Mouse (Mus musculus) myocyte (in vitro differentiated cells): ENCODE results near the gene Olfr193. TPM values are rescaled to one million over a fixed set of nuclear protein-coding genes. Genes with fewer than 3 reads are reported as not detected.
"Not testable (repeated sequence)": the region's sequence is repeated elsewhere in the genome, so short reads cannot be mapped to it uniquely, and the experiment has no call there.

Experiments used
- H3K27me3 ChIP-seq: one replicate; pipeline ENCODE4 v1.6.1; 2011; ENCODE audit not compliant: control insufficient read depth, insufficient read depth, insufficient read length
- H3K36me3 ChIP-seq: one replicate; pipeline ENCODE4 v1.6.1; 2011; ENCODE audit not compliant: control insufficient read depth, insufficient read depth
- H3K4me2 ChIP-seq: one replicate; pipeline ENCODE4 v1.6.1; 2011; ENCODE audit warnings: low read depth, control low read depth
- H3K4me3 ChIP-seq: one replicate; pipeline ENCODE4 v1.5.1; 2011; ENCODE audit warnings: mild to moderate bottlenecking, control low read depth, moderate library complexity
- H3K79me2 ChIP-seq: one replicate; pipeline ENCODE4 v1.6.1; 2011; ENCODE audit not compliant: control insufficient read depth, insufficient read depth
- H3ac ChIP-seq: one replicate; pipeline ENCODE4 v1.6.1; 2011; ENCODE audit not compliant: control insufficient read depth, insufficient read length
- CEBPB ChIP-seq: IDR thresholded peaks from 2 replicates; pipeline ENCODE4 v1.6.1; 2011; ENCODE audit warnings: mild to moderate bottlenecking, moderate library complexity; ENCODE audit not compliant: poor library complexity, insufficient read depth, severe bottlenecking
- E2F4 ChIP-seq: IDR thresholded peaks from one replicate; pipeline ENCODE4 v1.6.1; 2011; ENCODE audit warnings: mild to moderate bottlenecking, control low read depth, moderate library complexity; ENCODE audit not compliant: insufficient read depth
- MAX ChIP-seq: IDR thresholded peaks from one replicate; pipeline ENCODE4 v1.6.1; 2011; ENCODE audit warnings: low read depth, mild to moderate bottlenecking, control low read depth
- MYOD1 ChIP-seq, 3 experiments: IDR thresholded peaks; one replicate each; pipeline ENCODE4 v1.6.1; 2011; ENCODE audit warnings: control low read depth in 2 of 3, low read depth in 2 of 3, mild to moderate bottlenecking in 2 of 3, moderate library complexity in 1 of 3; ENCODE audit not compliant: insufficient read length in 2 of 3, control insufficient read depth in 1 of 3
- MYOG ChIP-seq, 3 experiments: IDR thresholded peaks; one replicate each; pipeline ENCODE4 v1.6.1; 2011; ENCODE audit warnings: control low read depth in 2 of 3, low read depth in 2 of 3, mild to moderate bottlenecking in 2 of 3; ENCODE audit not compliant: insufficient read length in 2 of 3, control insufficient read depth in 1 of 3, insufficient read depth in 1 of 3
- POLR2A ChIP-seq: IDR thresholded peaks from one replicate; pipeline ENCODE4 v1.6.1; 2011; ENCODE audit warnings: low read depth, mild to moderate bottlenecking, control low read depth, moderate library complexity; ENCODE audit not compliant: insufficient read length
- POLR2AphosphoS2 ChIP-seq: IDR thresholded peaks from one replicate; pipeline ENCODE4 v1.6.1; 2011; ENCODE audit warnings: low read depth, control low read depth; ENCODE audit not compliant: insufficient read length
- REST ChIP-seq: IDR thresholded peaks from one replicate; pipeline ENCODE4 v1.6.1; 2011; ENCODE audit warnings: mild to moderate bottlenecking, control low read depth, moderate library complexity; ENCODE audit not compliant: insufficient read depth, insufficient read length
- SRF ChIP-seq: IDR thresholded peaks from one replicate; pipeline ENCODE4 v1.6.1; 2011; ENCODE audit warnings: low read depth; ENCODE audit not compliant: control insufficient read depth, insufficient read length
- TCF12 ChIP-seq: IDR thresholded peaks from one replicate; pipeline ENCODE4 v1.6.1; 2011; ENCODE audit warnings: mild to moderate bottlenecking, control low read depth; ENCODE audit not compliant: poor library complexity, insufficient read depth, severe bottlenecking
- TCF3 ChIP-seq: IDR thresholded peaks from one replicate; pipeline ENCODE4 v1.6.1; 2011; ENCODE audit warnings: low read depth, control low read depth; ENCODE audit not compliant: insufficient read length
- USF1 ChIP-seq: IDR thresholded peaks from one replicate; pipeline ENCODE4 v1.6.1; 2011; ENCODE audit warnings: low read depth, mild to moderate bottlenecking, control low read depth, moderate library complexity
- polyA plus RNA-seq: library from polyadenylated mRNA; unstranded; fragments of >200 nt; fragmentation: generic; extraction: Trizol; gene quantifications from one replicate; pipeline ENCODE4 v1.2.1, GENCODE M21; 2012; ENCODE audit warnings: missing spikeins

Olfr193 gene
- polyA plus RNA-seq, 1 experiment, result not detected

DNA sequence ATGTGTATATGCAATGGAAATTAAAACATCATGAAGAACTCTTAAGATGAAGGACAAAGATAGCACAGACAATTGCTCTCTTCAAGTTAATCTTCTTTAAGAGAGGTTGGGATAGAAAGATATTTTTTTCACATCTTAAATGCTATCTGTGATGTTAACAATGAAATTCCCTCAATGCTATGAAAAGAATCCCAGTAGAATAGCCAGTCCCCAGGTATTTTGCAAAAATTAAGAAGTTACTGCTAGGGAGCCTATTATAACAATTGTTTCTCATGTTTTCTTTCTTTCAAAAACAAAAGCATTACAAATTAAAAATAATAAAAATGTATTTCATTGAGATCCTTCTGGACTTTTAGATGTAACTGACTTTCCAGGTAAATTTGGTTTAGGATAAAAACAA lies 9.3 kb upstream of the Olfr193 start, which contains the start of gene Olfr194:
TSS of gene Olfr194 (minus strand) at position 101 of the 400 bp plus-strand sequence.
- no peak within 1 kb of the TSS for H3K4me2 ChIP-seq
- no peak within 1 kb of the TSS for H3ac ChIP-seq
- H3K79me2 ChIP-seq, result no peaks in the 10 kb centered on the region
- no peaks in the 10 kb centered on the region for H3K36me3 ChIP-seq
- no peaks in the 10 kb centered on the region for H3K27me3 ChIP-seq
- no peak within 1 kb of the TSS for H3K4me3 ChIP-seq
- no peak for TF ChIP-seq POLR2A

DNA sequence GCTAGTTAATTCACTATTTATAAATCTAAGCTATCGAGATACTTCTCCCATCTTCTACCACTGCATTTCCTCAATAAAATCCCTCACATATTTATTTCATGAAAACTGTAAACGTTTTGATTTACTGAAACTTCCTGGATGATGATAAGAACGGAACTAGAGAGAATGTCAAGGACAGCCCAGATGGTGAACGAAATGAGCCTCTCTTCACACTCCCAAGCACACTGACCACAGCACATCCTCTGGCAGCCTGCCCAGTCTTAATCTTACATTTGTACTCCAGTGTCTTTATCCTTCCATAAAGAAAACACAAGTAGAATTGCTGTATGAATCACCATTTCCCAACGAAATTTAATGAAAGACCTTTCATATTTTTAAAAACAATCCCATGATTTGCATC lies 3.2 kb downstream of the Olfr193 start:
- not testable (repeated sequence) for H3K4me3 ChIP-seq, H3ac ChIP-seq, H3K4me2 ChIP-seq, H3K79me2 ChIP-seq, H3K36me3 ChIP-seq, H3K27me3 ChIP-seq

DNA sequence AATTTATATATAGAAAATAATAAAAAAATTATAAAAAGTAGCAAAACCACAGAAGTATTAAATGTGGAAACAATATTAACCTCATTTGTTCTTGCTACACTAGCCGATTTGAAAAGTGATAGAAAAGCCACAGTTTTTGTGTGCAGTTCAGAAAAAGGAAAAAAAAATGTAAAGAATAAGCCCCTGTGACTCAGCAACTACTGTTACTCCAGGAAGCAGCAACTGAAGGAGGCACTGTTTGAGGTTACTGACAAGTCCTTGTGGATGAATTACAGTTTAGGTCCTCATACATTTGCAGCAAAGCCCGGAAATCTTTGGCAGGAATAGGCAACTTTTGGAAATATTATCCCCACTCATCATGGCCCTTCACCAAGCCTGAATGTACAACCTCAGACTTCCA lies 6.4 kb downstream of the Olfr193 start:
- H3ac ChIP-seq, result no peak overlapping the region
- no peaks in the 10 kb centered on the region for H3K36me3 ChIP-seq
- TF ChIP-seq MYOD1 (IDR thresholded peaks at IDR 0.05; ENCODE audit: control insufficient read depth in 1 of 3, insufficient read length in 2 of 3, low read depth in 2 of 3) (no peak), USF1 (no peak), SRF (no peak), TCF3 (no peak), POLR2A (no peak), CEBPB (no peak), MYOG (IDR thresholded peaks at IDR 0.05; ENCODE audit: control insufficient read depth in 1 of 3, insufficient read depth in 1 of 3, insufficient read length in 2 of 3, low read depth in 2 of 3) (no peak), MAX (no peak), E2F4 (no peak), TCF12 (no peak), POLR2AphosphoS2 (no peak), REST (no peak)
- H3K27me3 ChIP-seq, result no peaks in the 10 kb centered on the region
- H3K4me3 ChIP-seq, result no peak overlapping the region
- H3K79me2 ChIP-seq, result no peaks in the 10 kb centered on the region
- no peak overlapping the region for H3K4me2 ChIP-seq

DNA sequence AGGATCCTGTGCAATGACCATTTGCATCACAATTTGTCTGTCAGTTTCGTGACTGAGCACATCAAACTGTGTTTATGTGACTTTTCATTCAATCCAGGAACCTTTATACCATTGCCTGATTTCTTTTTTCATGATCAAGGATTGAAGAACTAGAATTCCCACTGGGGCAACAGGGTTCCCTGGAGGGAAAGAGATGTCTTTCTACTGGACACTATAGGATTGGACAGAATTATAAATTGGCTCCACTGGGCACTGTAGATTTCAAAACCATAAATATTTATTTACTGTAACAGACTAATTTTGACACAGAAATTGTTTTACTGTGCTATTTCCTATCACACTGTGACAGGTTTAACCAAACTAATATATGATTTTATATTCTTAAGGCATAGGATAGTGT lies 22.0 kb downstream of the Olfr193 start, which contains the start of gene Olfr191:
TSS of gene Olfr191 (minus strand) at position 101 of the 400 bp plus-strand sequence.
- not testable (repeated sequence) for H3K79me2 ChIP-seq, H3K4me2 ChIP-seq

DNA sequence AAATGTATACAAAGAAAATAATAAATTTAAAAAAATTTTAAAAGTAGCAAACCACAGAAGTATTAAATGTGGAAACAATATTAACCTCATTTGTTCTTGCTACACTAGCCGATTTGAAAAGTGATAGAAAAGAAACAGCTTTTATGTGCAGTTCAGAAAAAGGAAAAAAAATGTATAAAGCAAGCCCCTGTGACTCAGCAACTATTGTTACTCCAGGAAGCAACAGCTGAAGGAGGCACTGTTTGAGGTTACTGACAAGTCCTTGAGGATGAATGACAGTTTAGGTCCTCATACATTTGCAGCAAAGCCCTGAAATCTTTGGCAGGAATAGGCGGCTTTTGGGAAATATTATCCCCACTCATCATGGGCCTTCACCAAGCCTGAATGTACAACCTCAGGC lies 30.6 kb downstream of the Olfr193 start:
- H3K4me2 ChIP-seq, H3ac ChIP-seq, H3K36me3 ChIP-seq, H3K27me3 ChIP-seq, H3K79me2 ChIP-seq, H3K4me3 ChIP-seq: not testable (repeated sequence)

More for the DNA sequence above, 22.0 kb downstream of the Olfr193 start, which contains the start of gene Olfr191:
- not testable (repeated sequence) for H3K4me3 ChIP-seq, H3K36me3 ChIP-seq, H3K27me3 ChIP-seq, H3ac ChIP-seq

DNA sequence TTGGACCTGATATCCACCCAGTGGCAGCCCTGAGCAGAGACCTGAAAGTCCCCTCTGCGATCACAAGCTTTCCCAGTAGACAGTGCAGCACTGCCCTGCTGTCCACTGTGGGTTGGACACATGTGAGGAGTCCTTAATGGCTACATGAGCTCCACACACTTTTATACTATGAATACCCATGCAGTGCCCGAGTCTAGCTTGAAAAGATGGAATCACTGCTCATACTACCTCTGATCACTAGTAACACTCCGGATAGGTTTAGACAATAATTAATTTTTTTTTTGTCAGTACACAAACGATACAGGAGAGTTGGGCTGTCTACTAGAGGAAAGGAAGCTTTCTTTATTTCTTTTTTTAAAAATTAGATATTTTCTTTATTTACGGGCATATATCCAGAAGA lies 33.8 kb downstream of the Olfr193 start, which contains the start of gene Olfr190:
TSS of gene Olfr190 (minus strand) at position 101 of the 400 bp plus-strand sequence.
- no peak within 1 kb of the TSS for H3K4me3 ChIP-seq
- H3K4me2 ChIP-seq, result no peak within 1 kb of the TSS
- TF ChIP-seq CEBPB, result no peak
- no peak for TF ChIP-seq E2F4
- TF ChIP-seq POLR2AphosphoS2, result no peak
- TF ChIP-seq MAX, result no peak
- TF ChIP-seq POLR2A, result no peak
- no peaks in the 10 kb centered on the region for H3K36me3 ChIP-seq
- no peaks in the 10 kb centered on the region for H3K79me2 ChIP-seq
- H3K27me3 ChIP-seq, result no peaks in the 10 kb centered on the region
- no peak within 1 kb of the TSS for H3ac ChIP-seq

DNA sequence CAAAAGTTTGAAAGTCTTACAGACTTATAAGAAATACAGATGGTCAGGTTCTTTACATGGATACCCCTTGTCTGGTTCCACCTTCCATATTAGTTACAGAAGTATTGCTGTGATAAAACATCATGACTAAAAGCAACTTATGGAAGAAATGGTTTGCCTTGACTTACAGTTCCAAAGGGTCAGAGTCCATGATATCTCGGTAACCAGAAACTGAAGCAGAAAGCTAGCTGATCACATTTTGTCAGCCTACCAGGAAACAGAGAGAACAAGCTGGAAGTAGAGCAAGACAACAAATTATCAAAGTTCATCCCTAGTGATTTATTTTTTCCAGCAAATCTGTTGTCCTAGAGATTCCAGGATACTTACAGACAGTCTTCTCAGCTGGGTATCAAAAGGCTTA lies 38.2 kb downstream of the Olfr193 start:
- Histone ChIP-seq H3K36me3 (no peaks in the 10 kb centered on the region), H3K27me3 (no peaks in the 10 kb centered on the region), H3K79me2 (no peaks in the 10 kb centered on the region), H3K4me2 (no peak overlapping the region), H3K4me3 (no peak overlapping the region), H3ac (no peak overlapping the region)
- TF ChIP-seq TCF3, result no peak
- TF ChIP-seq CEBPB, result no peak
- TF ChIP-seq REST, result no peak
